Mouse (Mus musculus): ENCODE data around the gene Ikzf4.

Gene Ikzf4

GRCm38 (mm10) chr10:128645111-128646011, at the start of gene Ikzf4:
Gene Ikzf4, minus strand, starts transcription at chr10:128645991.
- DNase-seq = peak; percentile 58 to 71

- DNase-seq = no peak
These were observed 49.7 kb upstream of the Ikzf4 start for GRCm38 (mm10) chr10:128695411-128695991.

GRCm38 (mm10) chr10:128674469-128675008, 28.7 kb upstream of the Ikzf4 start:
- peak; percentile 35 for DNase-seq

- peak; percentile 81 to 85 for DNase-seq
These were observed 28.1 kb upstream of the Ikzf4 start, which contains the start of gene Suox for GRCm38 (mm10) chr10:128673763-128674468. Gene Suox, minus strand, starts transcription at chr10:128674073.

- no peak for DNase-seq
These were observed 25.4 kb upstream of the Ikzf4 start for GRCm38 (mm10) chr10:128671148-128671547.

GRCm38 (mm10) chr10:128668790-128669672, 23.2 kb upstream of the Ikzf4 start:
- DNase-seq = peak; percentile 85 to 88

- no peak for DNase-seq
These were observed 20.0 kb upstream of the Ikzf4 start for GRCm38 (mm10) chr10:128665806-128666205.

- DNase-seq = no peak
These were observed 19.5 kb upstream of the Ikzf4 start for GRCm38 (mm10) chr10:128665307-128665706.

- DNase-seq = no peak
These were observed 19.0 kb upstream of the Ikzf4 start for GRCm38 (mm10) chr10:128664808-128665207.

GRCm38 (mm10) chr10:128663441-128664220, 17.8 kb upstream of the Ikzf4 start:
- no peak for DNase-seq

- DNase-seq = no peak
These were observed 16.7 kb upstream of the Ikzf4 start for GRCm38 (mm10) chr10:128662465-128662864.

- DNase-seq = no peak
These were observed 13.7 kb upstream of the Ikzf4 start for GRCm38 (mm10) chr10:128659490-128659889.

GRCm38 (mm10) chr10:128657844-128658243, 12.1 kb upstream of the Ikzf4 start:
- no peak for DNase-seq

- no peak for DNase-seq
These were observed 10.9 kb upstream of the Ikzf4 start for GRCm38 (mm10) chr10:128656731-128657130.

- no peak for DNase-seq
These were observed 9.5 kb upstream of the Ikzf4 start for GRCm38 (mm10) chr10:128655254-128655653.

GRCm38 (mm10) chr10:128653866-128654265, 8.1 kb upstream of the Ikzf4 start:
- no peak for DNase-seq

GRCm38 (mm10) chr10:128646139-128647089, 623 bp upstream of the Ikzf4 start:
- peak; percentile 39 to 49 for DNase-seq

- DNase-seq = no peak
These were observed 3.0 kb downstream of the Ikzf4 start for GRCm38 (mm10) chr10:128642749-128643148.

GRCm38 (mm10) chr10:128641871-128642270, 3.9 kb downstream of the Ikzf4 start:
- no peak for DNase-seq

GRCm38 (mm10) chr10:128640891-128641290, 4.9 kb downstream of the Ikzf4 start:
- no peak for DNase-seq

Data from cerebellum, adult 18-20 months (tissue).